Mouse (Mus musculus) liver, adult 2 months (tissue): Measurements from ENCODE around the gene Naaladl2.

ENCODE experiments used
- CTCF ChIP-seq: fragments of 200-500 bp; IDR thresholded peaks from 2 replicates; pipeline ENCODE4 v1.5.1; 2011; ENCODE audit warnings: low read depth, low read length, control low read depth
- POLR2A ChIP-seq: fragments of 200-500 bp; IDR thresholded peaks from 2 replicates; pipeline ENCODE4 v1.6.1; 2011; ENCODE audit warnings: low read length, control low read depth; ENCODE audit not compliant: insufficient read depth; ENCODE audit errors: extremely low read depth

DNA sequence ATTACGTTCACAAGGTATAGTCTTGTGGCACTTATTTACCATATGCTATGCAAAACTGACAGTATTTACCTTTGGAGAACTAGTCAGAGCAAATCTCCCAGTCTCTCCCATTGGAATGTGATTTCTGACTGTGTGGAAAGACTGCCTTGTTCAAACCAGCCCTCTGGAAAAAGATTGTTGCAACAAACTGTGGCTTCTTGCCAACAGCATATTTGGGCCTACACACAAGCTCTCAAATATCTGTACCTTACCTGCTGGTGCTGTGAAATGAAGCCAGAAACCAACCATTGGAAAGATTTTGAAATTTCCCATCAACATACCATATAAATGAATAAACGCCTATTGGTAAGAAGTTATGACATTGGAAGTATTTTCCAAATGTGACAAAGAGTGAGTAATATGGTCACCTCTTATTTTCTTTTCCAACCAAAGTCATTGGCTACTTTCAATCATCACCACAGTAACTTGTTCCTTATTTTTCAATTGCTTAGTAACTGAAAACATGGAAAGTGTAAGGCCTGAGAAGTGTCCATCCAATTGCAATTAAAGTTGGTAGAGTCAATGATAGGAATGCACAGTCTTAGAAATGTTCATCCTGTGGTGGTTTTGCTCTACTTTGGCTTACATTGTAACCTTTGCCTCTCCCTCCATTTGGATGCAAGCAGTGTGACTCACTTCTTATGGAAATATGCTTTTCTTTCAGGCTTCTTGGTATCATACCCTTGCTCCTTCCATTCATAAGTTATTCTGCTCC, 453.7 kb downstream of the Naaladl2 start:
- TF ChIP-seq CTCF = no peak
- TF ChIP-seq POLR2A = no peak
